Mouse (Mus musculus) midbrain, postnatal 0 days (tissue): ENCODE data around the gene Map1lc3b. TPM values are rescaled to one million over a fixed set of nuclear protein-coding genes. Genes with fewer than 3 reads are reported as not detected.
A peak's percentile ranks its signal among the peaks of the same experiment; 100 is the strongest.

Experiments
- ATAC-seq: fragments of 200-750 bp; cut with Nextera tagmentation; 2 replicates; pipeline ENCODE4 v1.8.0; 2017; ENCODE audit warnings: moderate number of reproducible peaks, mild to moderate bottlenecking, moderate TSS enrichment, moderate library complexity; ENCODE audit not compliant: low FRiP score
- DNase-seq: peaks from one replicate; pipeline ENCODE4 v3.0.0-alpha.2; 2015; ENCODE audit warnings: low spot score
- H3K27ac ChIP-seq: fragments of 300-500 bp; sonication (generic); 2 replicates; pipeline ENCODE4 v1.5.1; 2014; ENCODE audit warnings: low read depth, mild to moderate bottlenecking, low read length, mixed read lengths
- H3K27me3 ChIP-seq: fragments of 300-500 bp; sonication (generic); 2 replicates; pipeline ENCODE4 v1.6.1; 2014; ENCODE audit warnings: low read length, control low read depth, mixed read lengths; ENCODE audit not compliant: insufficient read depth
- H3K36me3 ChIP-seq: fragments of 300-500 bp; sonication (generic); 2 replicates; pipeline ENCODE4 v1.6.1; 2014; ENCODE audit warnings: low read length, control low read depth, mixed read lengths; ENCODE audit not compliant: insufficient read depth
- H3K4me1 ChIP-seq: fragments of 300-500 bp; sonication (generic); 2 replicates; pipeline ENCODE4 v1.6.1; 2014; ENCODE audit warnings: mild to moderate bottlenecking, control low read depth, antibody characterized with exemption, low read length, mixed read lengths; ENCODE audit not compliant: insufficient read depth
- H3K4me2 ChIP-seq: fragments of 300-500 bp; sonication (generic); 2 replicates; pipeline ENCODE4 v1.6.1; 2014; ENCODE audit warnings: low read depth, mild to moderate bottlenecking, low read length, mixed read lengths; ENCODE audit not compliant: poor library complexity, severe bottlenecking
- H3K4me3 ChIP-seq: fragments of 300-500 bp; sonication (generic); 2 replicates; pipeline ENCODE4 v1.5.1; 2014; ENCODE audit warnings: low read depth, mild to moderate bottlenecking, low read length, moderate library complexity
- H3K9ac ChIP-seq: fragments of 300-500 bp; sonication (generic); replicated peaks from 2 replicates; pipeline ENCODE4 v1.6.1; 2014; ENCODE audit warnings: mild to moderate bottlenecking, low read length, moderate library complexity, mixed read lengths; ENCODE audit not compliant: poor library complexity, severe bottlenecking
- H3K9me3 ChIP-seq: fragments of 300-500 bp; sonication (generic); 2 replicates; pipeline ENCODE4 v1.6.1; 2016; ENCODE audit warnings: low read length, control low read depth
- CTCF ChIP-seq: IDR thresholded peaks from 2 replicates; pipeline ENCODE4 v1.5.1; 2016; ENCODE audit warnings: antibody characterized with exemption, mild to moderate bottlenecking
- WGBS: fragments of 180-500 bp; shearing (Covaris S2); extraction: QIAGEN DNeasy Blood & Tissue Kit; methylation state at CpG from one replicate; pipeline ENCODE4 v1.1.7; 2014; 5-methylcytosine and 5-hydroxymethylcytosine counted together
- polyA plus RNA-seq: library from polyadenylated mRNA; unstranded; fragments of >200 nt; fragmentation: Nextera tagmentation; extraction: Ambion mirVana; gene quantifications from 2 replicates; pipeline ENCODE4 v1.2.1, GENCODE M21; 2015
- total RNA-seq: library from RNA; depleted of rRNA; stranded (reverse); fragments of >200 nt; gene quantifications from 2 replicates; pipeline ENCODE4 v1.2.3, GENCODE M21; 2014

Gene Map1lc3b
- total and polyA plus RNA-seq, 2 experiments from 2014 or later: 264 to 343 TPM

GRCm38 (mm10) chr8:121570335-121570734, 19.8 kb upstream of the Map1lc3b start:
- no peak overlapping the region for H3K4me2 ChIP-seq
- DNase-seq (no peak), ATAC-seq (no peak)
- no peak overlapping the region for H3K9ac ChIP-seq
- H3K4me3 ChIP-seq: no peak overlapping the region
- 87% methylated on average over 21 of the region's 21 CpGs for WGBS
- H3K27ac ChIP-seq: no peak overlapping the region
- H3K36me3 ChIP-seq: peaks cover 4% of the 10 kb centered on the region; the same call in 1 of the 2 replicates
- H3K9me3 ChIP-seq: no peaks in the 10 kb centered on the region
- H3K27me3 ChIP-seq: no peaks in the 10 kb centered on the region
- TF ChIP-seq CTCF: no peak
- no peaks in the 10 kb centered on the region for H3K4me1 ChIP-seq

DNA sequence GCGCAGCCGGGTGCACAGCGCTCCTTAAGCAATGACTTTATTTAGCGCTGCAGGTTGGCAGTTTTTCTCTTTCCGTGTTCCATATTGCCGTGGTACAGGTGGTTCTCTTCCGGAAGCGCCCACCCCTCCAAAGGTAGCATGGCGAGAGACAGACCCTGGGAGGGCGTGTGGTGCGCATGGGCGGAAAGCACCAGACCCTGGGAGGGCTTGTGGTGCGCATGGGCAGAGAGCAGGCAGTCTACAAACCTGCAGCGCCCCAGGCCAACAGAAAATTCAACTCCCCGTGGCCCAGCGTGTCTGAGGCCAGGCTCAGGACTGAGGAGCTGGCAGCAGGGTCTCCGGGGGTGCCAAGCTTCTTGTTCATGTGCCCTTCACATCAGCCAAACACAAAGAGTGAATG, 19.4 kb upstream of the Map1lc3b start:
- H3K4me2 ChIP-seq: no peak overlapping the region
- H3K4me3 ChIP-seq: no peak overlapping the region
- no peak overlapping the region for H3K9ac ChIP-seq
- no peaks in the 10 kb centered on the region for H3K27me3 ChIP-seq
- 84% methylated on average over 17 of the region's 17 CpGs for WGBS
- DNase-seq: no peak
- TF ChIP-seq CTCF: no peak
- H3K27ac ChIP-seq: no peak overlapping the region
- H3K4me1 ChIP-seq: no peaks in the 10 kb centered on the region
- H3K36me3 ChIP-seq: no peaks in the 10 kb centered on the region
- H3K9me3 ChIP-seq: no peaks in the 10 kb centered on the region
- ATAC-seq: no peak

DNA sequence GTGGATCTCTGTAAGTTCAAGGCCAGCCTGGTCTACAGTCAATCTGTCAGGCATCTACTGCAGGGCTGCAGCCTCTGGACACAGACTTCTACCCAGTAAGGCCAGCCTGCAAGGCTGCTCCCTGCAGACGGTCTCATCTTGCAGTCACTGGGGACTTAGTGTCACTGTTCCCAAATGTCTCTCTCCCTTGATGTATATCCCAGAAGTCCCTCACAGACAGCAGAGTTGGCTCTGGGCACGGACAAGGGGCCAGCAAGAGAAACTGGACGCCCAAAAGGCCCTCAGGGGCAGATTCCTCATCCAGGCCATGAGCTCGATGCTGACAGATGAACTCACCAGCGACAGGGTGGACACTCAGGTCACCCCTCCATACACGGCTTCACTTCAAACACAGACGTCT, 18.0 kb upstream of the Map1lc3b start:
- Histone ChIP-seq H3K27ac (no peak overlapping the region), H3K4me1 (peaks cover 5% of the 10 kb centered on the region; the same call in 1 of the 2 replicates), H3K9me3 (no peaks in the 10 kb centered on the region), H3K27me3 (no peaks in the 10 kb centered on the region), H3K9ac (no peak overlapping the region), H3K4me3 (no peak overlapping the region), H3K36me3 (no peaks in the 10 kb centered on the region), H3K4me2 (no peak overlapping the region)
- WGBS: 88% methylated on average over 7 of the region's 7 CpGs
- TF ChIP-seq CTCF: no peak
- no peak for DNase-seq
- no peak for ATAC-seq

- peaks cover 6% of the 10 kb centered on the region; the same call in 1 of the 2 replicates for H3K4me1 ChIP-seq
- DNase-seq: no peak
Observed at GRCm38 (mm10) chr8:121573275-121573674, 16.9 kb upstream of the Map1lc3b start.

GRCm38 (mm10) chr8:121575661-121576060, 14.5 kb upstream of the Map1lc3b start:
- H3K27me3 ChIP-seq: no peaks in the 10 kb centered on the region
- WGBS: 83% methylated on average over 3 of the region's 3 CpGs
- no peak for ATAC-seq
- H3K4me1 ChIP-seq: peaks cover 6% of the 10 kb centered on the region; the same call in 1 of the 2 replicates
- H3K9ac ChIP-seq: no peak overlapping the region
- H3K4me2 ChIP-seq: no peak overlapping the region
- H3K4me3 ChIP-seq: no peak overlapping the region
- no peak for DNase-seq
- H3K9me3 ChIP-seq: no peaks in the 10 kb centered on the region
- no peak overlapping the region for H3K27ac ChIP-seq
- TF ChIP-seq CTCF: no peak
- no peaks in the 10 kb centered on the region for H3K36me3 ChIP-seq

More at GRCm38 (mm10) chr8:121573275-121573674, 16.9 kb upstream of the Map1lc3b start:
- no peak for TF ChIP-seq CTCF
- 53% methylated on average over 3 of the region's 3 CpGs for WGBS
- Histone ChIP-seq H3K36me3 (no peaks in the 10 kb centered on the region), H3K27ac (no peak overlapping the region), H3K9ac (no peak overlapping the region), H3K4me3 (no peak overlapping the region), H3K4me2 (no peak overlapping the region), H3K9me3 (no peaks in the 10 kb centered on the region), H3K27me3 (no peaks in the 10 kb centered on the region)
- ATAC-seq: no peak

DNA sequence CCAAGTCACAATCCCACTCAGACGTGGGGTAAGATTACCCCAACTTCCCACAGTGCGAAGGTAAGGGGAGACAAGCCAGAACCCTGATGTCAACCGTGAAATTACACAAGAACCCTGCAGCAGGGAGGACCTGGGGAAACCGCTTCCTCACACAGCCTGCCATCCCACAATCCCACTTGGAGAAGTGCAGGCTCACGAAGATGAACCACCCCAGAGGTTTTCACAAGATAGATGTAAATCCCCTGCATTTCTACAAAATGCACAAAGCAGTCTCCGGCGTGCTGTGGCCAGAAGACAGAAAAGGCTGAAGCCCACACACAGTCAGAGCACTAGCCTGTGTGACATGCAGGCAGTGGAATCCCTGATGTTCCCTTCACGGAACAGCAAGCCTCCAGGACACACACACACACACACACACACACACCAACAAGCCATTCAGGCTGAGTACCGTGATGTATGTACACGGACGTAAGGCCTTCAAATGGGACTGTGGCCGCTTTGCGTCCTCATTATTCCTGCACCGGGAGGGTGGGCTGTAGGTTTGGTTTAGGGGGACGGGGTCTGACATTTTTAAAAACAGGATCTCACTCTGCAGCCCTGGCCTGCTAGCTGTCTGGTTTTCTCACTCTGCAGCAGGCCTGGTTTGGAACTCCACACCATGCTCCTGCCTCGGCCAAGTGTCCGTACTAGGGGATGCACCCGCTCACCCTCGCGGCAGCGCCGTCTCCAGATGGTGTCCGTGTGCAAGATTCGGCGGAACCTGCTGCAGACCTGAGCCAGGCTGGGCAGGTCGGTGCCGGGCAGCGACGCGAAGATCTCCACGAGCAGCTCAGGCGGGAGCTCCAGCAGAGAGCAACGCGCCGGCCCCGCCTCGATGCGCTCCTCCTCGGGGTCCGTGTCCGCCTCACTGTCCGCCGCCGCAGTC, 12.1 kb upstream of the Map1lc3b start:
- Histone ChIP-seq H3K27ac (peak overlapping the region; percentile 73), H3K36me3 (no peaks in the 10 kb centered on the region), H3K4me2 (peak overlapping the region; percentile 82), H3K9me3 (no peaks in the 10 kb centered on the region), H3K4me3 (peak overlapping the region; percentile 95), H3K9ac (peak overlapping the region; percentile 86), H3K27me3 (no peaks in the 10 kb centered on the region), H3K4me1 (peaks cover 6% of the 10 kb centered on the region; the same call in 1 of the 2 replicates)
- peak; percentile 36 for DNase-seq
- ATAC-seq: peak; percentile 59
- TF ChIP-seq CTCF: no peak
- WGBS: under 1% methylated on average over 44 of the region's 44 CpGs
